Comparison of ENCODE assay signal across 7 mouse cellular contexts in genomic region chr6:30304399-30304917, GRCm38 (mm10). TPM values are rescaled to one million over a fixed set of nuclear protein-coding genes. Genes with fewer than 3 reads are reported as not detected.
DNase-seq lines count a peak whose midpoint lies in the region; ATAC-seq lines count a peak whose summit lies in the region.

Ube2h (minus strand) TSS chr6:30304539.

- H3K9ac ChIP-seq in intestine, embryonic 15.5 days, result peak within 1 kb of the TSS; percentile 80

- H3K4me2 ChIP-seq in intestine, embryonic 15.5 days (replicated peaks), result peak within 1 kb of the TSS; percentile 68

- DNase-seq in adrenal gland, adult 18-20 months (ENCODE audit: low spot score in 2 of 2), result peak; percentile 100
- DNase-seq in embryo, embryonic 11 days, result peak; percentile 96
- DNase-seq in gastrocnemius, postnatal 36 days, result peak; percentile 99 to 100
- peak; percentile 99 to 100 for DNase-seq in left cerebral cortex, postnatal 25 days (ENCODE audit: low spot score in 2 of 2)
- DNase-seq in midbrain, embryonic 10.5 days (ENCODE audit: low spot score), result peak; percentile 100
- DNase-seq in right cerebral cortex, postnatal 4 days, result peak; percentile 100

- H3K9me3 ChIP-seq in intestine, embryonic 15.5 days, result no peaks in the 10 kb centered on the region
- no peaks in the 10 kb centered on the region for H3K9me3 ChIP-seq in midbrain, embryonic 10.5 days (replicated peaks)

- H3K4me1 ChIP-seq in intestine, embryonic 15.5 days (replicated peaks), result peaks cover 38% of the 10 kb centered on the region
- peaks cover 59% of the 10 kb centered on the region for H3K4me1 ChIP-seq in midbrain, embryonic 10.5 days

- H3K4me3 ChIP-seq in intestine, embryonic 15.5 days (replicated peaks), result peak within 1 kb of the TSS; percentile 69
- H3K4me3 ChIP-seq in midbrain, embryonic 10.5 days, result peak within 1 kb of the TSS; percentile 72

- peak within 1 kb of the TSS; percentile 94 for H3K27ac ChIP-seq in intestine, embryonic 15.5 days
- H3K27ac ChIP-seq in midbrain, embryonic 10.5 days (replicated peaks), result peak within 1 kb of the TSS; percentile 88

- H3K27me3 ChIP-seq in intestine, embryonic 15.5 days (replicated peaks), result no peaks in the 10 kb centered on the region
- H3K27me3 ChIP-seq in midbrain, embryonic 10.5 days (ENCODE audit: low read depth, poor library complexity, severe bottlenecking), result no peaks in the 10 kb centered on the region

- no peaks in the 10 kb centered on the region for H3K36me3 ChIP-seq in intestine, embryonic 15.5 days
- H3K36me3 ChIP-seq in midbrain, embryonic 10.5 days, result no peaks in the 10 kb centered on the region

- peak; percentile 91 for ATAC-seq in intestine, embryonic 15.5 days

- WGBS in intestine, embryonic 15.5 days, result under 1% methylated on average over 33 of the region's 33 CpGs
- WGBS in midbrain, embryonic 10.5 days, result 2% methylated on average over 33 of the region's 33 CpGs

- intact Hi-C loops in gastrocnemius, postnatal 36 days (cut with DNase I), result loop anchor here (5.0 kb wide), 1 partner anchor 53 kb away; no protein-coding TSS in a partner anchor
- intact Hi-C loops in left cerebral cortex, postnatal 25 days (cut with DNase I), result no loop called here

RNA-seq across cellular contexts. Expression of gene Ube2h, which starts in this region (rescaled TPM):
- total RNA-seq in adrenal gland, adult 18-20 months (2021), result 100 to 1,000 TPM in 1 of 2 experiments, 10 to 100 TPM in 1; 94.7 to 121 TPM
- 10 to 100 TPM; 50.4 to 51.2 TPM for total RNA-seq in gastrocnemius, postnatal 36 days (2021)
- 34.6 and 35.4 TPM in 2 replicates for polyA plus RNA-seq in intestine, embryonic 15.5 days (2015; fragmentation: Nextera tagmentation; extraction: Ambion mirVana)
- total RNA-seq in left cerebral cortex, postnatal 25 days (2021), result 10 to 100 TPM; 90.5 to 94.2 TPM
- 29.0 and 35.1 TPM in 2 replicates for polyA plus RNA-seq in midbrain, embryonic 10.5 days (2016; fragmentation: Nextera tagmentation; extraction: Ambion mirVana)

Comparison
In these comparisons a context has a peak if more than half of its experiments do, and no peak if none do; other contexts are left out.
1. Peak in every context shown above with its lines: DNase-seq, ATAC-seq, H3K4me3 ChIP-seq and H3K27ac ChIP-seq.